Mouse (Mus musculus) liver, embryonic 14.5 days (tissue): ENCODE measurements around the gene Dusp10.

ENCODE experiments used
- CTCF ChIP-seq: IDR thresholded peaks from 2 replicates; pipeline ENCODE4 v1.5.1; 2016; ENCODE audit warnings: antibody characterized with exemption, low read depth, control low read depth
- EP300 ChIP-seq: IDR thresholded peaks from 2 replicates; pipeline ENCODE4 v1.6.1; 2016; ENCODE audit warnings: antibody characterized with exemption, low read depth

DNA sequence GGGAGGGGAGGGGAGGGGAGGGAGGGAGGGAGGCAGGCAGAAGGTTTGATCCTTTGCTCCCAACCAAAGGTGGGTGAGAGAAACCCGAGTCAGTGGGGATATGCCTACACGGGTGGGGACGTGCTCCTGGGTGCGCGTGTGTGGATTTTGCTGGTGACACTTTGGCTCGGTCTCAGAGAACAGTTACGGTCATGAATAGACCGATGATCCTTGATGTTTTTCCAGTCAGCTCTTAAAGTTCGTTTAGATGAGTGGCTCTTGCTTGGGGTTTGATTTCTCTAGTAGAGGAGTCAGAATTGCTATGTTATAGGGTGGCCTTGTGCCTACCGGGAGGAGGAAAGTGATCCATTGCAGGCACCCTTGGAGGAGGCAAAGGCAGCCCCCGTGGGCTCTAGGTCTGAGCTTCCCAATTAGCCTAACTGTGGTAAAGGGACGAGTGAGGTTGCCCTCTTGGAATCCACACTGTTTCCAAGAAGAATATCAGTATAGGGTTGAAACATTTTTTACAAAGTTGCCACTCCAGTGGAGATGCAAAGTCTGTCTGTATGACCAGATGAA lies 22.3 kb downstream of the Dusp10 start:
- TF ChIP-seq CTCF (no peak), EP300 (no peak)
